Mouse (Mus musculus): Measurements from ENCODE around the gene Rbm4b. TPM values are rescaled to one million over a fixed set of nuclear protein-coding genes. Genes with fewer than 3 reads are reported as not detected.

Gene Rbm4b
- polyA plus RNA-seq, 1 experiment from 2014 or later, result 110 TPM

Other genes starting within 250 kb of the Rbm4b start
- 20.9 and 24.1 TPM in 2 replicates for gene Pcx, start 246.0 kb upstream of the Rbm4b start, polyA plus RNA-seq (2016; fragmentation: Nextera tagmentation; extraction: Ambion mirVana)
- 5.6 and 6.5 TPM in 2 replicates for gene Lrfn4, start 140.8 kb upstream of the Rbm4b start, polyA plus RNA-seq (2016; fragmentation: Nextera tagmentation; extraction: Ambion mirVana)
- 80.7 and 87.0 TPM in 2 replicates for gene Rce1, start 130.9 kb upstream of the Rbm4b start, polyA plus RNA-seq (2016; fragmentation: Nextera tagmentation; extraction: Ambion mirVana)
- 2.6 and 2.7 TPM in 2 replicates for gene Gm960, start 57.8 kb upstream of the Rbm4b start, polyA plus RNA-seq (2016; fragmentation: Nextera tagmentation; extraction: Ambion mirVana)
- gene Sptbn2, start 45.3 kb upstream of the Rbm4b start, polyA plus RNA-seq (2016; fragmentation: Nextera tagmentation; extraction: Ambion mirVana), result 8.3 and 14.9 TPM in 2 replicates
- 93.6 and 108 TPM in 2 replicates for gene Rbm4, start 37.4 kb downstream of the Rbm4b start, polyA plus RNA-seq (2016; fragmentation: Nextera tagmentation; extraction: Ambion mirVana)
- gene Gm21992, start 55.1 kb downstream of the Rbm4b start, polyA plus RNA-seq (2016; fragmentation: Nextera tagmentation; extraction: Ambion mirVana), result 35.3 and 37.6 TPM in 2 replicates
- gene Rbm14, start 55.1 kb downstream of the Rbm4b start, polyA plus RNA-seq (2016; fragmentation: Nextera tagmentation; extraction: Ambion mirVana), result 136 TPM in 2 replicates
- 41.6 and 43.1 TPM in 2 replicates for gene Ccs, start 82.8 kb downstream of the Rbm4b start, polyA plus RNA-seq (2016; fragmentation: Nextera tagmentation; extraction: Ambion mirVana)
- gene Ccdc87, start 82.9 kb downstream of the Rbm4b start, polyA plus RNA-seq (2016; fragmentation: Nextera tagmentation; extraction: Ambion mirVana), result 0.07 and 0.14 TPM in 2 replicates
- gene Ctsf, start 98.6 kb downstream of the Rbm4b start, polyA plus RNA-seq (2016; fragmentation: Nextera tagmentation; extraction: Ambion mirVana), result 29.8 and 38.4 TPM in 2 replicates
- gene Actn3, start 121.4 kb downstream of the Rbm4b start, polyA plus RNA-seq (2016; fragmentation: Nextera tagmentation; extraction: Ambion mirVana), result 0.99 and 1.9 TPM in 2 replicates
- 14.6 and 17.7 TPM in 2 replicates for gene Zdhhc24, start 122.2 kb downstream of the Rbm4b start, polyA plus RNA-seq (2016; fragmentation: Nextera tagmentation; extraction: Ambion mirVana)
- gene Bbs1, start 150.1 kb downstream of the Rbm4b start, polyA plus RNA-seq (2016; fragmentation: Nextera tagmentation; extraction: Ambion mirVana), result 7.0 and 10.3 TPM in 2 replicates
- 197 and 214 TPM in 2 replicates for gene Dpp3, start 171.8 kb downstream of the Rbm4b start, polyA plus RNA-seq (2016; fragmentation: Nextera tagmentation; extraction: Ambion mirVana)
- gene Peli3, start 186.6 kb downstream of the Rbm4b start, polyA plus RNA-seq (2016; fragmentation: Nextera tagmentation; extraction: Ambion mirVana), result 1.5 and 1.9 TPM in 2 replicates
- gene Mrpl11, start 205.7 kb downstream of the Rbm4b start, polyA plus RNA-seq (2016; fragmentation: Nextera tagmentation; extraction: Ambion mirVana), result 156 and 163 TPM in 2 replicates
- not detected in 2 replicates for gene Npas4, start 233.8 kb downstream of the Rbm4b start, polyA plus RNA-seq (2016; fragmentation: Nextera tagmentation; extraction: Ambion mirVana)

All from midbrain, embryonic 10.5 days (tissue).